Mouse (Mus musculus) right cerebral cortex, adult 18-20 months (tissue): Measurements from ENCODE around the gene Tmem125.
"Not testable (repeated sequence)": the region's sequence is repeated elsewhere in the genome, so short reads cannot be mapped to it uniquely, and the experiment has no call there.

Source experiments
- DNase-seq: peaks from one replicate; pipeline ENCODE4 v3.0.0; 2022; ENCODE audit warnings: mixed read lengths

Tmem125 gene

GRCm38 (mm10) chr4:118543592-118544260 is at the start of gene Tmem125:
Gene Tmem125 (minus strand): TSS chr4:118544044.
- DNase-seq = peak; percentile 26

GRCm38 (mm10) chr4:118589733-118590130 is 45.9 kb upstream of the Tmem125 start:
- no peak for DNase-seq

- no peak for DNase-seq
Observed at GRCm38 (mm10) chr4:118589053-118589732, 45.3 kb upstream of the Tmem125 start.

GRCm38 (mm10) chr4:118582629-118583028 is 38.8 kb upstream of the Tmem125 start:
- no peak for DNase-seq

- no peak for DNase-seq
Observed at GRCm38 (mm10) chr4:118581508-118581907, 37.7 kb upstream of the Tmem125 start.

- no peak for DNase-seq
Observed at GRCm38 (mm10) chr4:118579313-118579712, 35.5 kb upstream of the Tmem125 start.

- DNase-seq = peak; percentile 83
Observed at GRCm38 (mm10) chr4:118576097-118576496, 32.3 kb upstream of the Tmem125 start.

GRCm38 (mm10) chr4:118571441-118571840 is 27.6 kb upstream of the Tmem125 start:
- peak; percentile 85 for DNase-seq

GRCm38 (mm10) chr4:118569320-118569719 is 25.5 kb upstream of the Tmem125 start:
- DNase-seq = no peak

- DNase-seq = no peak
Observed at GRCm38 (mm10) chr4:118568709-118569108, 24.9 kb upstream of the Tmem125 start.

GRCm38 (mm10) chr4:118566161-118566676 is 22.4 kb upstream of the Tmem125 start:
- DNase-seq = peak; percentile 52

GRCm38 (mm10) chr4:118564926-118565279 is 21.1 kb upstream of the Tmem125 start:
- DNase-seq = no peak

- DNase-seq = no peak
Observed at GRCm38 (mm10) chr4:118564062-118564925, 20.4 kb upstream of the Tmem125 start.

- DNase-seq = peak; percentile 47
Observed at GRCm38 (mm10) chr4:118553039-118553649, 9.3 kb upstream of the Tmem125 start.

GRCm38 (mm10) chr4:118548130-118548480 is 4.3 kb upstream of the Tmem125 start:
- not testable (repeated sequence) for DNase-seq

- DNase-seq = peak; percentile 67
Observed at GRCm38 (mm10) chr4:118547424-118548129, 3.7 kb upstream of the Tmem125 start.

GRCm38 (mm10) chr4:118544441-118545127 is 740 bp upstream of the Tmem125 start:
- no peak for DNase-seq

- peak; percentile 69 for DNase-seq
Observed at GRCm38 (mm10) chr4:118543158-118543530, 700 bp downstream of the Tmem125 start.

- peak; percentile 23 for DNase-seq
Observed at GRCm38 (mm10) chr4:118542510-118543157, 1.2 kb downstream of the Tmem125 start.

- no peak for DNase-seq
Observed at GRCm38 (mm10) chr4:118539904-118540303, 3.9 kb downstream of the Tmem125 start.

GRCm38 (mm10) chr4:118537801-118538200 is 6.0 kb downstream of the Tmem125 start:
- DNase-seq = no peak
